Mouse (Mus musculus) embryonic facial prominence, embryonic 12.5 days (tissue): Measurements from ENCODE around the gene Tada2a. TPM values are rescaled to one million over a fixed set of nuclear protein-coding genes. Genes with fewer than 3 reads are reported as not detected.
A peak's percentile ranks its signal among the peaks of the same experiment; 100 is the strongest.

ENCODE experiments used
- ATAC-seq: fragments of 200-750 bp; cut with Nextera tagmentation; 2 replicates; pipeline ENCODE4 v1.8.0; 2017; ENCODE audit not compliant: insufficient number of reproducible peaks, insufficient read depth, low FRiP score, low TSS enrichment
- H3K27ac ChIP-seq: fragments of 300-500 bp; sonication (generic); 2 replicates; pipeline ENCODE4 v1.5.1; 2016; ENCODE audit warnings: mild to moderate bottlenecking
- H3K27me3 ChIP-seq: fragments of 300-500 bp; sonication (generic); 2 replicates; pipeline ENCODE4 v1.6.1; 2016; ENCODE audit warnings: mild to moderate bottlenecking, moderate library complexity
- H3K36me3 ChIP-seq: fragments of 300-500 bp; sonication (generic); 2 replicates; pipeline ENCODE4 v1.6.1; 2016; ENCODE audit warnings: mild to moderate bottlenecking
- H3K4me1 ChIP-seq: fragments of 300-500 bp; sonication (generic); 2 replicates; pipeline ENCODE4 v1.6.1; 2016
- H3K4me2 ChIP-seq: fragments of 300-500 bp; sonication (generic); replicated peaks from 2 replicates; pipeline ENCODE4 v1.6.1; 2016; ENCODE audit warnings: mild to moderate bottlenecking, moderate library complexity
- H3K4me3 ChIP-seq: fragments of 300-500 bp; sonication (generic); 2 replicates; pipeline ENCODE4 v1.5.1; 2016; ENCODE audit warnings: mild to moderate bottlenecking
- H3K9ac ChIP-seq: fragments of 300-500 bp; sonication (generic); 2 replicates; pipeline ENCODE4 v1.6.1; 2016; ENCODE audit warnings: mild to moderate bottlenecking, moderate library complexity
- H3K9me3 ChIP-seq: fragments of 300-500 bp; sonication (generic); 2 replicates; pipeline ENCODE4 v1.6.1; 2016; ENCODE audit warnings: mild to moderate bottlenecking, moderate library complexity
- WGBS: fragments of 180-500 bp; shearing (Covaris S2); methylation state at CpG from one replicate; pipeline ENCODE4 v1.1.7; 2016; 5-methylcytosine and 5-hydroxymethylcytosine counted together
- polyA plus RNA-seq: library from polyadenylated mRNA; unstranded; fragments of >200 nt; fragmentation: Nextera tagmentation; extraction: Ambion mirVana; gene quantifications from 2 replicates; pipeline ENCODE4 v1.2.1, GENCODE M21; 2016

The Tada2a gene
- polyA plus RNA-seq, 1 experiment from 2014 or later: 43.2 TPM

DNA sequence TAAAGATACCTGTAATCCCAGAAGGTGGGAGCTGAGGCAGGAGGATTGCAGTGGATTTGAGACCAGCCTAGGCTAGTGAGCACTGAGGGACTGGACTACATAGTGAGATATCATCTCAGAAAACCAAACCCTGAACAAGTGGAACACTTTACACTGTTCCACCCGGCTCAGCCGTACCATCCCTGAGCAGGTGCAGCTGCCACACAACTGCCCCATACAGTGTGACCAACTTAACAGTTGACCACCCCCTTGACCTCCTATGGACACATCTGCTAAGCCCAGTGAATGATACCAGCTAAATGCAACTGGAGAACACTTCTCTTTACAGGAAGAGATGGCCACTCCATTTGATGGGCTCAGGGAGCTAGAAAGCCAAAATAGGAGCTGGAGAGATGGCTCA is 72.0 kb downstream of the Tada2a start:
- WGBS: 93% methylated on average over 2 of the region's 2 CpGs
- no peaks in the 10 kb centered on the region for H3K36me3 ChIP-seq
- H3K4me2 ChIP-seq: no peak overlapping the region
- no peaks in the 10 kb centered on the region for H3K27me3 ChIP-seq
- no peaks in the 10 kb centered on the region for H3K4me1 ChIP-seq
- H3K9me3 ChIP-seq: no peaks in the 10 kb centered on the region
- no peak for ATAC-seq
- no peak overlapping the region for H3K9ac ChIP-seq
- no peak overlapping the region for H3K27ac ChIP-seq
- no peak overlapping the region for H3K4me3 ChIP-seq

DNA sequence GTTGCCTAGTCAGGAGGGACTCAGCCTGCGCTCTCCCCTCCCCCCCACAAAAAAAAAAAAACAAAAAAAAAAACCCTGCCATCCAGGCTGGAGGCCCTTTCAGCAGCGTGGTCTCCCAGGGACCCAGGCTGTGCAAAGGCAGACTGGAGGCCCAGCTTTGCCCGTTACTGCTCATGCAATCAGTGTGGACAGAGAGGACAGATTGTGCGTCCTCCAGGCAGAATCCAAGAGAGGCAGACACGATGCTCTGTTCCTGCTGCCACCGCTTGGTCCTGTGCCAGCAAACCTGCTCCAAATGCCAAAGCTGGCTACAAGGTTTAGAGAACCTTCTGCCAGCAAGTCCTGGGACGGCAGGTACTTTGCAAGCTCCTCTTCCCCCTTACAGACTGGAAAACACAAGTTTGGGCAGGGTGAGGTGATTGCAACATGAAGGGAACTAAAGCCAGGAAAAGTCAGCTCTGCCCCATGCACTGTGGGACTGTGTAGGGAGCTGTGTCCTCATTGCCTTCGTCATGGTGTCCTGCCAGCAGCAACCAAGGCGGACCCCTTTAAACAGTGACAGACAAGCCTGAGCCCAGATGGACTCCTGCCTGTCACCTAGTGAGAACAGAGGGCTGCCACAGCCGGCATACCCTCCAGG is 75.8 kb downstream of the Tada2a start:
- H3K9ac ChIP-seq: no peak overlapping the region
- H3K36me3 ChIP-seq: no peaks in the 10 kb centered on the region
- no peak overlapping the region for H3K27ac ChIP-seq
- H3K4me3 ChIP-seq: no peak overlapping the region
- H3K4me2 ChIP-seq: no peak overlapping the region
- no peaks in the 10 kb centered on the region for H3K9me3 ChIP-seq
- no peaks in the 10 kb centered on the region for H3K27me3 ChIP-seq
- no peaks in the 10 kb centered on the region for H3K4me1 ChIP-seq
- 67% methylated on average over 10 of the region's 10 CpGs for WGBS
- no peak for ATAC-seq

DNA sequence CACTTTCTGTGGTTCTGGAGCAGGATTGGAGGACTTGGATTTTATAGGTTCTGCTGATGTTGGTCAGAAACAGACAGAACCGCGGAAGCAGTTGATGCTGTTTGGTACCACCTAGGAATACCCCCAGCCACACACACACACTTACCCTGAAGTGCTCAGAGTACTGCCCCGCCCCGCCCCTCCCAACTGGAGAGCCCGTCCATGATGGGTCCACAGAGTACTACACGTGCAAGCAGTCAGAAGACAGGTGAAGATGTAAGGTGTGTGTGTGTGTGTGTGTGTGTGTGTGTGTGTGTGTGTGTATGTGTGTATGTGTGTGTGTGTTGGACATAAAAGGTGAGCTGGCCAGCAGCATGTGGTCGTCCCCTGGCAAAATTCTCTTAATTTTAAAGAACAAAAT is 76.3 kb downstream of the Tada2a start:
- Histone ChIP-seq H3K27me3 (no peaks in the 10 kb centered on the region), H3K9ac (no peak overlapping the region), H3K36me3 (no peaks in the 10 kb centered on the region), H3K4me1 (no peaks in the 10 kb centered on the region), H3K4me3 (no peak overlapping the region), H3K27ac (no peak overlapping the region), H3K4me2 (no peak overlapping the region), H3K9me3 (no peaks in the 10 kb centered on the region)
- 87% methylated on average over 7 of the region's 7 CpGs for WGBS
- no peak for ATAC-seq

DNA sequence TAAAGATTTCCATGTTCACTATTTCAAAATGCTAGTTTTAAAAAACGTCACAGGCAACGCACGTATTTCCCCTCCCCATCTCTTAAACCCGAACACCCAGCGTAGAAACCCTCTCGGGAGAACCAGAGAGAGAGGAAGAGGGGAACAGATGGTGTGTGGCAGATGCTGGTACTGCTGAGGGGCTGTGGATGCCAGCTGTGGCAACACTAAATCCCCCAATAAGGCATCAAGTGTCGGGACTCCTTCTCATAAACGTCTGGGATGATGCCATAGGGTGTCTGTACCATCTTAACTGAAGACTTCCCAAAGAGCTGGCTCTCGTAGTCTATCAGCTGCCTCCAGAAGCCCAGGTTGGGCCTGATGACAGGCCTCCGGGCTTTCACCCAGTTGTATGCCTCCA is 81.0 kb downstream of the Tada2a start:
- no peak for ATAC-seq

DNA sequence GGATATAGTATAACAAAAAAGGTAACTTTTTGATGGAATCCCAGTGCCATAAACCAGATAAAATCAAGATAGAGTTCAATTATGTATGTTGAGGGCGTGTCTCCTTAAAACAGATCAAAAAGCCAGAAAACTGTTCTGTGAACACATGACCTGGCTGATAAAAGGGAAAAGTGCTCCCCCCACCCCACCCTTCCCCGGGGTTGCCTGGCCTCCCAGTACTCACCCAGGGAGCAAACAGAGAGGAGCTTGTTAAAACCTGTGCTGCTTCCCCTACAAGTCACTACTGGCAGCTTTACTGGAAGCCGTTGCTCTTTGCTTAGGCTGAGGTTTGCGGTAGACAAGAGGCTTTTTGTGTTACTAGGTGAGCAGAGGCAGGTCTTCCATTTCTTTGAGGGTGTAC is 82.1 kb downstream of the Tada2a start:
- H3K9ac ChIP-seq: no peak overlapping the region
- no peak overlapping the region for H3K4me2 ChIP-seq
- no peaks in the 10 kb centered on the region for H3K9me3 ChIP-seq
- H3K4me1 ChIP-seq: peaks cover 12% of the 10 kb centered on the region
- no peaks in the 10 kb centered on the region for H3K27me3 ChIP-seq
- 43% methylated on average over 4 of the region's 4 CpGs for WGBS
- H3K4me3 ChIP-seq: no peak overlapping the region
- ATAC-seq: no peak
- H3K36me3 ChIP-seq: no peaks in the 10 kb centered on the region
- H3K27ac ChIP-seq: 0 out of 2 replicates have a peak overlapping the region, but pooled peaks have one; percentile 30

More for the DNA sequence above, 81.0 kb downstream of the Tada2a start:
- no peak overlapping the region for H3K27ac ChIP-seq
- no peaks in the 10 kb centered on the region for H3K9me3 ChIP-seq
- no peak overlapping the region for H3K4me2 ChIP-seq
- no peak overlapping the region for H3K9ac ChIP-seq
- H3K36me3 ChIP-seq: no peaks in the 10 kb centered on the region
- WGBS: 70% methylated on average over 10 of the region's 10 CpGs
- no peak overlapping the region for H3K4me3 ChIP-seq
- no peaks in the 10 kb centered on the region for H3K27me3 ChIP-seq
- peaks cover 2% of the 10 kb centered on the region for H3K4me1 ChIP-seq

DNA sequence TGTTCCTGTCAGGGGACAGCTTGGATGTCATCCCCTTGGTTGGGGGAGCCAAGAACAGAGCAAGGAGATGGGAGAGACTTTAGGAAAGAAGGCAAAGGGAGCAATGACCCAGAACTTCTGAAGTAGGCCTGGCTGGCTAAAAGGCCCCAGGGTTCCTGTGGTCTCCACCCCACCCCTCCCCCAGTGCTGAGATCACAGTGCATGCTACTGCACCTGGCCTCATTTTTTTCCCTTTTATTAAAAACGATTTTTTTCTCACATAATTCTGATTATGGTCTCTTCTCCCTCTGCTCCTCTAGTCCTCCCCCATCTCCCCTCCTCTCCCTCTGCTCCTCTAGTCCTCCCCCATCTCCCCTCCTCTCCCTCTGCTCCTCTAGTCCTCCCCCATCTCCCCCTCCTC is 84.4 kb downstream of the Tada2a start:
- H3K9me3 ChIP-seq: no peaks in the 10 kb centered on the region
- H3K4me1 ChIP-seq: peaks cover 15% of the 10 kb centered on the region
- ATAC-seq: no peak
- H3K36me3 ChIP-seq: peaks cover 10% of the 10 kb centered on the region; the same call in 1 of the 2 replicates
- H3K27ac ChIP-seq: no peak overlapping the region
- no peak overlapping the region for H3K4me2 ChIP-seq
- no peaks in the 10 kb centered on the region for H3K27me3 ChIP-seq
- H3K9ac ChIP-seq: no peak overlapping the region
- 29% methylated on average over 1 of the region's 1 CpGs for WGBS
- no peak overlapping the region for H3K4me3 ChIP-seq

DNA sequence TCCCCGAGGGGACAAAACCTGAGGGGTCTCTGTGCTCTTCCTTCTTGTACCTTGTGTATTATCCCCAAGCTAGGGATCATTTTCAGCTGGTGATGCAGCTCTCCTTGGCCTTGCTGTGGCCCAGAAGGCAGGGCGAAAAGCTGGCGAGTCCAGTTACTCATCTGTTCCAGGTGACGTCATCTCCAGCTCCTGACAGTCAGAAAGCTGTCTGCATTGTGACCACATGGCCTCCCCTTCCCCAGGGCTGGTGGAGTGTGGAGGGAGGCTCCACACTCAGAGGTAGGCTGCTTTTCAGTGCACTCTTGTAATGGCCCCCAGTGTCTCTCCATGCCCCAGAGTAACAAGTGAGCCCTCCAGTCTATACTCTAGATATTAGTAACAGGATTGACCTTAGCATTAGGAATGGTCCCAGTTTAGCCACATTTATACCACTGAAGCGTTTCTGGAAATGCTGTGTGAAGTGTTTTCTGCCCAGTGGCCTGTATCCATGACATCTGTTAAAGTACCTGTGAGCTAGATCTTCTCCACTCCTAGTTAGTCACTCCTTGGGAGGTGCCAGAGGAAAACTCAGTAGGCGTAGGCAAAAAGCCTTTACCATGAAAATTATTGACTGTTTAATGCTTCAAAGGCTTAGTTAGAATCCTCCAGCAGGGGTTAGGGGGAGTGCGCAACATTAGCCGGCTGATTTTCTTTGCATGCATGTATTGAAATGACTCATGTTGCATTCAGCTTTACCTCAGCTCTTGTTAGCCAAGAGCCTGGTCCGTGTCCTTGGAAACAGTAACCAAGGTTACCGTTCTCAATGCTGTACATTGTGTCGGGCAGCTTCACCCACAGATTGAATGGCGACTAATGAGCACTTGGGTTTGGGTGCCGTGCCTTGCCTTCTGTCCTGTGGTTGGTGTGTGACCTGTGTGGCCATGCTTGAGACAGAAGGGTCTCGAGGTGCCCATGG is 86.3 kb downstream of the Tada2a start:
- H3K4me1 ChIP-seq: peaks cover 15% of the 10 kb centered on the region
- H3K9ac ChIP-seq: no peak overlapping the region
- H3K36me3 ChIP-seq: peaks cover 16% of the 10 kb centered on the region; the same call in 1 of the 2 replicates
- no peak overlapping the region for H3K4me2 ChIP-seq
- 0 out of 2 replicates have a peak overlapping the region, but pooled peaks have one; percentile 58 for H3K27ac ChIP-seq
- H3K27me3 ChIP-seq: no peaks in the 10 kb centered on the region
- 45% methylated on average over 14 of the region's 14 CpGs for WGBS
- no peak overlapping the region for H3K4me3 ChIP-seq
- no peaks in the 10 kb centered on the region for H3K9me3 ChIP-seq
- peak; percentile 50; the same call in 1 of the 2 replicates for ATAC-seq

DNA sequence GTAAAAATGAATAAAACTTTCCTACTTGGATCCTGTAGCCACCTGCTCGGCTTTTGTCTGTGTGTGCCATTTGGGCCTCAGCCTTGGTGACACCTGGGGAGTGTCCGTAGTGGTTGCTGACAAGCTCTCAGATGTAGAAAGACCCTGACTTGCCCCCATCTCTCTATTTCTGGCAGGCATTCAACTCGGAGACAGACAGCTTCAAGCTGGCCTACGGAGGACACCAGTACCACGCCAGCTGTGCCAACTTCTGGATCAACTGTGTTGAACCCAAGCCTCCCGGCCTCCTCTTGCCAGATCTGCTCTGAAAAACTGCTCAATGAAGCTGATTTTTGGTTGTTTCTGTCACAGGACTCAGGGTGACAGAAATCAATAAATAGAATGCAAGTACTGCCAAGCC is 88.8 kb downstream of the Tada2a start:
- H3K4me1 ChIP-seq: peaks cover 15% of the 10 kb centered on the region
- ATAC-seq: no peak
- WGBS: 79% methylated on average over 6 of the region's 6 CpGs

DNA sequence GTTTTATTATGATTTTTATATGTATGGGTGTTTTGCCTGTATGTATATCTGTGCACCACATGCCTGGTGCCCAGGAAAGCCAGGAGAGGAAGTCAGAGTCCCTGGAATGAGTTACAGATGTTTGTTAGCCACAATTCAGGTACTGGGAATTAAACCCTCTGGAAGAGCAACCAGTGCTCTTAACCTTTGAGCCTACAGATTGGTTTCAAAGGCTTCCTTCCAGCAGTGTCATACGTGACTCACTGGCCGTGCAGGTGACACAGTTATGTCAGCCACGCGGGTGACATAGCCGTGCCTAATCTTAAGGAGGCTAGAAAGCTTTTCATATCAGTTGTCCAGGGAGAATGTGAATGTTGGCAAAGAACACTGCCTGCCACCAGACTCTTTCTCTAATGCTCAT is 95.7 kb downstream of the Tada2a start:
- H3K4me1 ChIP-seq: no peaks in the 10 kb centered on the region
- no peak overlapping the region for H3K4me2 ChIP-seq
- no peaks in the 10 kb centered on the region; the same call in 1 of the 2 replicates for H3K36me3 ChIP-seq
- H3K27ac ChIP-seq: no peak overlapping the region
- H3K9ac ChIP-seq: no peak overlapping the region
- WGBS: 54% methylated on average over 5 of the region's 5 CpGs
- H3K9me3 ChIP-seq: no peaks in the 10 kb centered on the region
- ATAC-seq: no peak
- no peaks in the 10 kb centered on the region for H3K27me3 ChIP-seq
- no peak overlapping the region for H3K4me3 ChIP-seq

More for the DNA sequence above, 88.8 kb downstream of the Tada2a start:
- Histone ChIP-seq H3K36me3 (peaks cover 16% of the 10 kb centered on the region; the same call in 1 of the 2 replicates), H3K27me3 (no peaks in the 10 kb centered on the region), H3K9me3 (no peaks in the 10 kb centered on the region), H3K9ac (no peak overlapping the region), H3K27ac (no peak overlapping the region), H3K4me3 (no peak overlapping the region), H3K4me2 (no peak overlapping the region)

DNA sequence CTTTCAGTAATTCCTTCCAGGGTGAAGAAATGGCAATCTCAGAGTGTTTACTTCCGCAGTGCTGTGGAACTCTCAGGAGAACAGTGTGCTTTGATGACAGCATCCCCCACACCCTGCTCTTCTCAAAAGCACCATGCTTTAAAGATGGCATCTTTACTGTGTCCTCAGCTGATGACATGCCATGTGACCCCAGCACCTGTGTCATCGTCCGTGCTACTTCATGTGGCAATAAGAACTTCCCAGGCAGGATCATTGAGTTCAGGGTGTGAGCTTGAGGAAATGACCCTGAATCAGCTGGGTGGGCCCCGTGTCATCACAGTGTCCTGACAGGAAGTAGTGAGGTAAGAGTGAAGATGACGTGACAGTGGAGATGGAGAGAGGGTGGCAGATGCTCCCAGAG is 96.8 kb downstream of the Tada2a start:
- Histone ChIP-seq H3K4me3 (no peak overlapping the region), H3K4me2 (no peak overlapping the region), H3K27ac (no peak overlapping the region), H3K4me1 (no peaks in the 10 kb centered on the region), H3K27me3 (no peaks in the 10 kb centered on the region), H3K9me3 (no peaks in the 10 kb centered on the region), H3K36me3 (peaks cover under 1% of the 10 kb centered on the region), H3K9ac (no peak overlapping the region)
- WGBS: 83% methylated on average over 5 of the region's 5 CpGs
- ATAC-seq: no peak

DNA sequence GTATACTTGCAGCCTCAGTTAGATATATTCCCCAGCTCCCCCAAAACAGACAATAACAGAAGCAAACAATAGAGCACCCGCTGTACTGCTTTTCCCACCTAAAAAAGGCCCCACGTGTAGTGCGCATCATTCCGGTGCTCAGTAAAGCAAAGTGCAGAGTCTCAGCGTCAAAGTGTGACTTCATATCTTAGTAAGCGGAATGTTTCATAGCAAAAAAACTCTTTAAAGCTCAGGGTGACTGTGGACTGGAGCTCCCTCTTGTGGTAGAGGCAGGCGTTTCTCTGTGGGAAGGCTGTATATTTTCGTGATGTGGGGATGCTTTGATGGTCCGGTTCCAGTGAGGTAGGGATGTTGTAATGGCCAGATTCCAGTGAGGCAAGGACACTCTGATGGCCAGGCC is 97.4 kb downstream of the Tada2a start:
- no peak overlapping the region for H3K9ac ChIP-seq
- ATAC-seq: no peak
- no peak overlapping the region for H3K4me2 ChIP-seq
- no peaks in the 10 kb centered on the region for H3K4me1 ChIP-seq
- H3K27me3 ChIP-seq: no peaks in the 10 kb centered on the region
- H3K9me3 ChIP-seq: no peaks in the 10 kb centered on the region
- WGBS: 51% methylated on average over 9 of the region's 9 CpGs
- no peak overlapping the region for H3K4me3 ChIP-seq
- H3K36me3 ChIP-seq: peaks cover 5% of the 10 kb centered on the region
- H3K27ac ChIP-seq: no peak overlapping the region
